Mouse (Mus musculus): ENCODE data around the gene Abcg8.
A peak's percentile ranks its signal among the peaks of the same experiment; 100 is the strongest.

Abcg8 gene

DNA sequence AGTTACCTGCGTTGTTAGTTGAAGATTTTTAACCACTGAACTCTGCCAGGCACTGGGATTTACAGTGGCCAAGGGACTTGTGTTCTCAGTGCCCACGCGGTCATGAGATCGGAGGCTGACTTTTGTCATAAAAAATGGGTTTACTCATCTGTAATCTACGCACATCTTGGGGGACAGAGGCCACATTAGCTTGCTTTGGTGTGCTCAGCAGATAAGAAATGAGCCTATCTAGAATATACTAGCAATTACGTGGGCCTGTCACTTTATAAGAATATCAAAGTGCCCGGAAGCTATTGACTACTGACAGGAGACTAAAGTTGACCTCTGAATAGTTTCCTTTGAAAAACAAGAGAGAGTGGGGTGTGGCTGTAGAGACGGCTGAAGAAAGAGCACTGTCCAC, 17.2 kb upstream of the Abcg8 start:
- DNase-seq, result no peak

- no peak for DNase-seq
Measured at GRCm38 (mm10) chr17:84665053-84665452, 11.0 kb upstream of the Abcg8 start.

GRCm38 (mm10) chr17:84665691-84666090, 10.4 kb upstream of the Abcg8 start:
- DNase-seq, result no peak

GRCm38 (mm10) chr17:84667848-84668247, 8.3 kb upstream of the Abcg8 start:
- DNase-seq, result no peak

DNA sequence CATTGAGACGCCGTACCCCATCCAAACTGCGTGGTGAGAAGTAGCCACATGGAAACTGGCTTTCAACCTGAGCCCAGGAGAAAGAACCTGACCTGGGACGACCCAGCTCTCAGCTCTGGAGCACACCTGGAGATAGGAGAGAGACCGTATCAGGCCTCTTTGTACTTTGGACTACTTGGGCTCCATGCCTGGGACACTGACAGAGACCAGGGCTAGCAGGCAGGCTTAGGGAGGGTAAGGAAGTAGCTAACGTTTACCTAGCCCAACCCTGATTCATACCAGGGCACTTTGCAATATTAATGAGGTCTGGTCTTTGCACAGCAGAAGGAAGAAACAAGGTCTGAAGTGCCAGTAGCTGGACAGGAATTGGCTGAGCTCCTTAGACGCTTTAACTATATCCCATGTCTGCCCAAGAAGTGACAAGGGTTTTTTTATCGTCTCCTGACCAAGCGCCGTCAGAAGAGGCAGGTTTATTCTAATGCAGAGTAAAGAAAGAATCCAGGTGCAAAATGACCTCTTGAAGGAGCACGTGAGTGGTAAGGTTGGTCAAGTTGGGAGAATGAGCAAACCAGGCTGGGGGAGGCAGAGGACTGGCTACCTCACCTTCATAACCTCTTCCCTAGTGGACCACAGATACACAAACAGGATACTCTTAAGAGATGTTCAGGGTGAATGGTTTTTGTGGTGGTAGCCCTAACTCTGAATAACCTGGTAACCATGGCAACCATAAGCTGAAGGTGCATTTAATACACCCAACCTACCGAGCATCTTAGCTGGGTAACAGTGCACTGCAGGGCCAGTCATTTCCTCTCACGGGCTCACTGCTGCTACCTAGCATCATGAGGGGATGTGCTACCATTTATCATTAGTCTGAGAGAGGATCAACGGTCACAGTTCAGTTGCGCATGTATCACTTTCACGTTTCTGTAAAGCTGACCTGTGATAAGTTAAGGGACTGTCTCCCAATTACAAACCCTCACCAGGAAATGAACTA, 3.4 kb upstream of the Abcg8 start:
- DNase-seq, result peak; percentile 50

GRCm38 (mm10) chr17:84674048-84674447, 2.1 kb upstream of the Abcg8 start:
- no peak for DNase-seq

GRCm38 (mm10) chr17:84675204-84675603, 898 bp upstream of the Abcg8 start:
- DNase-seq, result no peak

- DNase-seq, result no peak
Measured at GRCm38 (mm10) chr17:84677595-84677994, 1.5 kb downstream of the Abcg8 start.

DNA sequence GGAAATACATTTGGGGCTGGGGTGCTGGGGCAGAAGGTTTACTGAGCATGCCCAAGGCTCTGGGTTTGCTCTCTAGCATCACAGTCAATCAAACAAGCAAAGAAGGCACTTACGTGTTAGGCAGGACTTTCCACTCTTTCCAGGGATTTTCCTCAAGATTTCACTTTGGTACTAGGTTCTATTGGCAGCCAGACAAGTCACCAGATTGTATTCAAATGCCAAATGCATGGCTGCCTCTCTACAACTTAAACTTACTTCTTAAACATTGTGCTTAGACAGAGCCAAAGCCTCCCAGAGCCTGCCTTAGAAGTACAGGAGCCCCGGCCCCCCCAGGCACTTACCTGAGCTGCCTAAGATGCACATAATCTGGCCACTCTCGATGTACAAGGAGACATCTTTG, 5.6 kb downstream of the Abcg8 start:
- no peak for DNase-seq

GRCm38 (mm10) chr17:84682734-84683717, 6.9 kb downstream of the Abcg8 start, which contains the start of gene Abcg5:
Abcg5 (minus strand) TSS chr17:84683011.
- no peak for DNase-seq

- DNase-seq, result no peak
Measured at GRCm38 (mm10) chr17:84684284-84684683, 8.2 kb downstream of the Abcg8 start.

DNA sequence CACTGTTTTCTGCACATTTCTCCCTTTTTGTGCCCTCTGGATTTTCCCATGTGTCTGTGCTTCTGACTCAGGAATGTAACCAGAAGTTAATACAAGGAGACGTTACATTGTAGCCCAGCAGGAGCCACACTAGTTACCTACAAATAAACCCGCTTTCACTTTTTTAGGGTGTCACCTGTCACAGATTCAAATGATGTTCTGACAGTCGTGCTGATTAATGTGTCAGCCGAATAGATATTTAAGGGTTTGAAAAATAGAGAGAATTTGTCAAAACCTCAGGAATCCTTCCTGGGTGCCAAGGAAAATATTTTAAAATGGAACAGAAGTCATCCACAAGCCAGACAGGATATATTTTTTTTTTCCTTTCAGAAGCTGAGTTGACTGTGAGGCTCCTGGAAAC, 9.2 kb downstream of the Abcg8 start:
- no peak for DNase-seq

GRCm38 (mm10) chr17:84687994-84688393, 11.9 kb downstream of the Abcg8 start:
- no peak for DNase-seq

GRCm38 (mm10) chr17:84688834-84689233, 12.7 kb downstream of the Abcg8 start:
- no peak for DNase-seq

DNA sequence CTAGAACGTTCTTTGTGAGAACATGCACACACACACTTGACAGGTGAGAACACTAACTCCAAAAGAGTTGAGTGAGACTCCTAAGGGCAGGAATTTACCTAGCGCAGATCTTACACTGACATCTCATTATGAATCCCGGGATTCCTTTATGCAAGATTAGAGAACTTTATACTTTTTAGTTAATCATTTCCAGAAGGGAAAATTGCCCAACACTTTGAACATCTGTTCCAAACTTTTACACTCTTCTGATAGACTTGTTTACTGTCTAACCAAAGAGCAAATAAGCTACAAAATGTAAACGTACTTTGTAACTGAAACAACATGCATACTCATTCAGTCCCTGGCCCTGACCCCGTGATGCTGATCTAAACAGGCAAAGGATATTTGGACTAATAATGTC, 13.2 kb downstream of the Abcg8 start:
- no peak for DNase-seq

GRCm38 (mm10) chr17:84690111-84690510, 14.0 kb downstream of the Abcg8 start:
- no peak for DNase-seq

- DNase-seq, result no peak
Measured at GRCm38 (mm10) chr17:84693741-84694140, 17.6 kb downstream of the Abcg8 start.

- DNase-seq, result no peak
Measured at GRCm38 (mm10) chr17:84696537-84696936, 20.4 kb downstream of the Abcg8 start.

- DNase-seq, result peak; percentile 75
Measured at GRCm38 (mm10) chr17:84698727-84699126, 22.6 kb downstream of the Abcg8 start.

DNA sequence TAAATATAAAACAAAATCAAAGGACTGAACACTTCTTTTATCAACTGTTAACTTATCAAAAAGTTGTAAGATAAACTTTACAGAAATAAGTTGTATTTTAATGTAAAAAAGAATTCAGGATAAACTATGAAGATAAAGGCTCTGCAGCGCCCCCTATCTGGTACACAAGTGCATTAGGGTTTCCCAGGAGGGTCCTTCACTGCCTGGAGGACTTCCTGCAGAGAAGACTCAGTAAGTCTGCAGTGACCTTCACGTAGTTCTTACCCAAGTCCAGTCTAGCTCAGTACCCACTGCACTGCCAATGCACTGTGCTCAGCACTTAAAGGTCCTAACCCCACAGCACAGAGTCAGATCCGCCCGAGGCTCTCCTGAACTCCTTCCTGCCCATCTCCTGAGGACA, 31.3 kb downstream of the Abcg8 start:
- peak; percentile 15 for DNase-seq

DNA sequence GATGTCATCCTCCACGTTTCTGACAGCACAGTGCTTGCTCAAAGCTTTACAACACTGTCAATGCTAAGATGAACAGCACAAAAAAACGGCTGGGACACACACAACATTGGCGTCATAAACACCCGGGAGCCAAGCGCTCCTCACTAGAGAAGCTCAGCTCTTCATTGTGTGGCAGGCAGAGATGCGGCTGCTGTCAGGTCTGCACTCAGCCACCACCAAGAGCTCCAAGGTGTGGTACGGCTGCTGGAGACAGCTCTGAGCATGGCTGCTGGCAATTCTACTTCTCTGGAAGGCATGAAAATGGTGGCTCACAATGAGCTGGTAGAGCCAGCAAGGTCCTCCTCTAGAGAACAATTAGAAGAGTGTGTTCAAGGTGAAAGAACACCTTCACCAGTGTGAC, 32.7 kb downstream of the Abcg8 start:
- DNase-seq, result no peak

DNA sequence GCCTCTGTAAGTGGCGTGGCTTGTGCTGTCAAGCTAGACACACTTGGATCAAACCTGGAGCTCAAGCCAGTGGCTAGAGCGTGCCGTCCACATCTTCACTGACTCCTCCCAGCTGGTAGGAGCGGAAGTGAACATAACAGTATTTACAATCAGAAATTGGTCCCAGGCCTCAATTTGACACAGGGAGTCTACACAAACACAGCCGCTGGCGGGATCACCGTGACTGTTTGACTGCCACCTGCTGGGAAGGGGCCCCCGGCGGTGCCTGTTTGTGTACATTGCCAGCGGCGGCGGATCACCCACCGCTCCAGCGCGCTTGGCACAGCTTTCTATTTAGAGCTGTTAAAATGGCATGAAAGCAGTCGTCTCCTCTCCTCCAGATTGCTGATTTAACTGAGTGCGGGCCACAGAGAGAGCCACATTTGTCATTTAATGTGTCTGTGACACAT, 33.3 kb downstream of the Abcg8 start:
- peak; percentile 41 for DNase-seq

GRCm38 (mm10) chr17:84713563-84714164, 37.6 kb downstream of the Abcg8 start:
- DNase-seq, result no peak
